Mouse (Mus musculus) brain, adult 2 months (tissue): ENCODE measurements at regions not wholly inside any gene's neighbourhood (a gene's known extent, or its start where the extent isn't known, plus 50 kb on each side); places are given as distances from the start of the nearest gene placed in this dataset.

Experiments used
- DNase-seq: peaks from one replicate; pipeline ENCODE4 v3.0.0; 2011; ENCODE audit warnings: low read depth, low spot score

GRCm38 (mm10) chr1:72002471-72003116 is 209.5 kb downstream of the Mreg start:
- DNase-seq, result peak; percentile 90

DNA sequence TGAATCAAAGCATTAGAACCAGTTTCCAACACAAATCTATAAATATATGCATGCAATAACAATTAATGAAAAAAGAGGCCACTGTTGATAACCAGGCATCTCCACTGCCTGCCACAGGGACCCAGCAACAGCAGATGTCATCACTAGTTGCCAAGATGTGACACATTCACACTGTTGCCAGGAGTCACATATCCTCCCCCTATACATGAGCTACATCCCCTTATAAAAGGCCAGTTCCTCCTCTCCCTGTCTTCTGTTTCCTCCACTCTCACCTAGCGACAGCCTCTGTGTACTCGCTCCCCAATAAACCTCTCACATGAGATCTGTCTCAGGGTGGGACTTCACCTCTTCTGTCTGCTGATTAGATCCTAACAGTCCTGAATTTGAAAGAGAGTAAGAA is 211.4 kb downstream of the Mreg start:
- peak; percentile 28 for DNase-seq

DNA sequence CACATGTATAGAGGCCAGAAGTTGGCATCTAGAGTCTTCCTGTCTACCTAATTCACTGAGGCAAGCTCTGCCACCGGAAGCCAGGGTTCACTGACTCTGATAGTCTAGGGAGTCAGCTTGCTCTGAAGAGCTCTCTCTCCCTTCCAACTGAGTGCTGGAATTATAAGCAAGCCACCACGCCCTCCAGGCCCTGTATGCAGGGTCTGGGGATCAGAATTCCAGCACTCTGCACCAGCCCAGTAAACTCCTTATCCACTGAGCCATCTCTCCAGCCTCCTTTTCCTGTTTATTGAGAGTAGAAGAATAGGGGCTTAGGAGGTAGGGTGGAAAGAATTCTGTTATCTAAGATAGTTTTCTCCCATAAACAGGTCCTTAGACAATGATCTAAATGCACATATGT is 215.3 kb downstream of the Mreg start:
- no peak for DNase-seq

- no peak for DNase-seq
Observed at GRCm38 (mm10) chr1:71996234-71996619, 215.9 kb downstream of the Mreg start.

- no peak for DNase-seq
Observed at GRCm38 (mm10) chr1:71995573-71996233, 216.4 kb downstream of the Mreg start.

GRCm38 (mm10) chr1:71990936-71991335 is 221.2 kb downstream of the Mreg start:
- DNase-seq, result no peak

DNA sequence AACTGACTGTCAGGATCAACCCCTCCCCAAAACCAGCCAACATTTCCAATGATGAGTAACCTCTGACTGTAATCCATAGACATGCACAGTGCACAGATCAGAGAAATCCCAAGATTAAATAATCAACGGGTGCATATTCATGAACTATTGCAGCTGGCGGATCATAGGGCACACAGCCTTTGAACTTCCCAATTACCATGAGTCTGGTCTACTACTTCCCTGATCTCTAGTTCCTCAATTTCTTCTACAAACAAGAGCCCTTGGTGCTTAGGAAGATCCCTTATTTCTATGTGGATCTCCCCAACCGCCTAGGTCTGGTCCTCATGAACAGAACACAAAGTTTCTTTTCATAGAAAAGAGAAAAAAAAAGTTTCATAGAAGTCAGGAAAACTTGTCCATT is 224.0 kb downstream of the Mreg start:
- DNase-seq, result no peak

DNA sequence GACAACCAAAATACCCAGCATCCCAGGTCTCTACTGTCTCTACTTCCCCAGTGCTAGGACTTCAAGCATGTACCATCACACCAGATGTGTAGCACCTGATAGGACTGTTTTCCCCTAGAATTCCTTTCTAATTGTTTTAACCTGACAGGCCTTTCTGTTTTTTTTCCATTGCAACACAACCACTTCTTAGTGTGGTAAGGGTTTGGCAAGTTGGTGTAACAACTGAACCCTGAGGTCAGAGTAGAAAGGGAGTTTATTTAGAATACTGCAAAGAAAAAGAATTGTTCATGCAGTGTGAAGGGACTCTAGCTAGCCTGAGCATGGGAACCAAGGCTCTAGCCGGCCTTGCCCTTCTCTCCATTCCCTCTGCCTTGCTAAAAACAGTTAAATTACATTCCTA is 226.1 kb downstream of the Mreg start:
- no peak for DNase-seq

DNA sequence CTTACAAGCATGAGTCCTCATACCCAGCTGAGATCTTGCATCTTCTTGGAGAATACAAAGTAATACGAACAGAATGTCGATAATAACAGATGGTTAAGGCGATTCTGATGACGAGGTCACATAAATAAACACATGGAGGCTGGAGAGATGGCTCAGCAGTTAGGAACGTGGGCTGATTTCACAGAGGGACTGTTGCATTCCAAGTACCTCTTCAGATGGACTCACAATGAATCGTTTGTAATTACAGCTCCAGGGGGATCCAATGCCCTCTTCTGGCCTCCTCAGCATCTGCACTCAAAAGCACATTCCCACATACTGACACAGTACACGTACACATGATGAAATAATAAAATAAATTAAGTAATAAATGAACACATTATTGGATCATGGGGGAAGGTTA is 228.3 kb downstream of the Mreg start:
- DNase-seq, result no peak

DNA sequence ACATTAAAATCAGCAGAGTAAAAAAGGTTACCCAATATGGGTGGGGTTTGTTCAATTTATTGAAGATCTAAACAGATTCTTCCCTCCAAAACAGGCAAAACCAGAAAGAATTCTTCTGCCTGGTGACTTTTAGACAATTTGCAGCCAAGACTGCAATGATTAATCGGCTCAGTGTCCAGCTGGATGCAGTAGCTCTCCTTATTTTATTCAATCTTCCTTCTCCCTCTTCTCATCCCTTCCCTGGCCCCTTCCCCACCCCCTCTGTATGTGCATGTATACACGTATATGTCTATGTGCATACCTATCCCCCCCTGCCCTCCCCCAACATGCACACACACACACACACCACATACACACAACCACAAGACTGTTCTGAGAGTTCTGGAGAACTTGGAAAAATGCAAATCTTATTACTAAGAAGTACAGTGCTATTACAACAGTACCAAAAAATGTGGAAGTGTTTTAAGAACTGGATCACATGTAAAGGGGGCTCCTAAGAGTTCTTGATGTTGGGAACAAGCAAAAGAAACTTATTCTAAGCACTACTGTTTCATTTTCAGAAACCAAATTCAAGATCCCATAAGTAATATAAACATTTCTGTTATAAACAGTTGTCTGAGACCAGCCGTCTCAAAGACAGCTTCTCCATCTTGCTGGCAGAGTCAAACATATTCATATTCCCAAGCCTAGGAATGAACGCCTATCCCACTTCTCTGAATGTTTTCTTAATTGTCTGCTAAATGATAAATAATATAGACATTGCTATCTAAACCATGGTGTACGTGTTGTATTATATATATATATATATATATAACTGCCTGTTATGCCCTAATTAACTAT is 229.5 kb downstream of the Mreg start:
- DNase-seq, result no peak

DNA sequence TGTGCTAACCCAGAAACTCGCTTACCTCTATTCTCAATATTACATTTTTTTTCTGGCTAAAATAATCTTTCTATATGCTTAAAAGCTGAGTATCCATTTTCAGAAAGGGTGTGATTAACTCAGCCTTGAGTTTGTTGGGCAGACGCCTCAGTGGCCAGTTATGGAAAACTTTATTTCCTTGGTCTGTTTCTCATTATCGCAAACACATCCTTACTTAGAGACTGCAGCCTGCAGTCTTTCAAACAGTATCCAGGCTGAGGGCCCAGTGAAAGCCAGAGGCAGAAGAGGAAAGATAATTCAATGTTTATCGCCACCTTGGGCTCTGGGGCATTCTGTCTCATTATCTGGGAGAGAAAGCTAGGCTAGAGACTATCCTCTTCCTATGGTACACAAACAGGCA is 231.5 kb downstream of the Mreg start:
- DNase-seq, result no peak

- DNase-seq, result no peak
Observed at GRCm38 (mm10) chr1:71979261-71979660, 232.8 kb downstream of the Mreg start.

DNA sequence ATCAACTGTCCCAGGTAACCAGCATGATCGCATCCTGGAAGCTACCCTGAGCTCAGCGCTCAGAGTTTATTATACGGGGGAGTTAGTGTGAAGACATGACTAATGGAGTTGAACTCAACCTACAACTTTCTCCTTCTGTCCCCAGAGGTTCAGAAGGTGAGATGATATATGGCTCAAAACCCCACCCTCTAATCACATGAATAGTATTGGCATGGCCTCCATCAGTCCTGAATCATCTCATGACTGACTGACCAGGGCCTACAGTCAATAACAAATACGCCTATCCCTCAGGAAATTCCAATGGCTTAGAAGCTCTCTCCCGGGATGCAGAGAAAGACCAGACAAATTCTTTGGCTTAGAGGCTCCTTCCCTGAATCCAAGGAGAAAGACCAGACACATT is 234.7 kb downstream of the Mreg start:
- DNase-seq, result no peak

DNA sequence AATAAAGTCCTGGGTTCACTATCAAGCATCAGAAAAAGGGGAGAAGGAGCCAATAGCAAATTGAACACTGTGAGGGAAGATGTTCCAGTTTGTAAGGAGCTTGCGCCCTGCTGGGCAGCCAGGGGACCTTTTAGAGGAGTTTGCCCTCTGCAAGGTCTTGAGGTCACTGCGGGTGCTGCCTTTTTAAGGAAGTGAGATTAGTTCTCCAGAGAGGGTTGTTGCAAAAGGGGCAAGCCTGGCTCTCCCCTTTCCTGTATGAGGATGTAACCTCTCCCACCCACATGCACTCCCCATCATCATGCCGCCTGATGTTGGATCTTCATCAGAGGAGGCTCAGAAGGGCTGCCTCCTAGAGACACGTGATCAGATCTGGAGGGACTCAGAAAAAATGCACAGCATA is 237.4 kb downstream of the Mreg start:
- DNase-seq, result no peak

GRCm38 (mm10) chr1:71971943-71972342 is 240.2 kb downstream of the Mreg start:
- DNase-seq, result peak; percentile 60

DNA sequence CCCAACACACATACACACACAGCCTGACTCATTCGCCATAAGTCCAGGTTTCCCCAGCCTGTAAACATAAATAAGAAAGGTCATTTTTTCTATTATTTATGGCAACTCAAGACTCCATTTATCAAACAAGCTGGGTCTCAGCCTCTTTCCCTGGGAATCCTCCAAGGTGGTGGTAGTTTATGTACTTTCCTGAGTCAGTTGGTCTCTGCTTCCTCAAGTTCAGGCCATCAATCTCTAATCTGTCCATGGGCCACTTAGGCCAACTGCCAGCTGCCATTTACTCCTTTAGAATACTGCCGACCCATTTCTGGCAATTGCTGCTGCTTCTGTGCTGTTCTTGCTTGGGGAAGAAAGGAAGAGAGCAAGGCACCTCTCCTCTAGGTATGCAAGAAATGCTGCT is 241.3 kb downstream of the Mreg start:
- no peak for DNase-seq

GRCm38 (mm10) chr1:71967574-71968104 is 244.5 kb downstream of the Mreg start:
- DNase-seq, result no peak

GRCm38 (mm10) chr1:71964450-71965126 is 247.5 kb downstream of the Mreg start:
- no peak for DNase-seq

- no peak for DNase-seq
Observed at GRCm38 (mm10) chr1:71956940-71957339, 255.2 kb downstream of the Mreg start.

GRCm38 (mm10) chr1:71955331-71955730 is 256.8 kb downstream of the Mreg start:
- DNase-seq, result no peak

DNA sequence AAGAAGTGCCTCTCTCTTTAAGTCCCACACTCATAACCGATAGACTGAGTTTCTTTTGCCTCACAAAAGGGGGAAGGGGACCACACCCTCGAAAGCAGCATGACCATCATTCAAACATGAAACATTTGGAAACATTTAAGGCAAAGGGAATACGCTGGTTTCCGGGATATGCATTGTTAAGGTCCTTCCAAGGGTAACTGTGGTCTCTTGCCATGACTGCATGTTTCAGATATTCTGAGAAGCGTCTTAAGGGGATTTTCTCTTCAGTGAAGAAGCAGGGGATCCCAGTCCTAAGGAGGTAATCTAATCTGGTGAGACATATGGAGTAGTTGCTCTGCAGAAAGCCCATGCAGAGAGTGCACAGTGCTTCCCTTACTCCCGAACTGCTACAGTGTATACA is 258.8 kb downstream of the Mreg start:
- DNase-seq, result no peak

- DNase-seq, result no peak
Observed at GRCm38 (mm10) chr1:71949549-71949948, 262.6 kb downstream of the Mreg start.
